Mouse (Mus musculus) NIH3T3 (cell line): Measurements from ENCODE around the gene Lmna.

Experiments
- DNase-seq: peaks from one replicate; pipeline ENCODE4 v3.0.0-alpha.2; 2012; ENCODE audit warnings: low read depth

Gene Lmna

DNA sequence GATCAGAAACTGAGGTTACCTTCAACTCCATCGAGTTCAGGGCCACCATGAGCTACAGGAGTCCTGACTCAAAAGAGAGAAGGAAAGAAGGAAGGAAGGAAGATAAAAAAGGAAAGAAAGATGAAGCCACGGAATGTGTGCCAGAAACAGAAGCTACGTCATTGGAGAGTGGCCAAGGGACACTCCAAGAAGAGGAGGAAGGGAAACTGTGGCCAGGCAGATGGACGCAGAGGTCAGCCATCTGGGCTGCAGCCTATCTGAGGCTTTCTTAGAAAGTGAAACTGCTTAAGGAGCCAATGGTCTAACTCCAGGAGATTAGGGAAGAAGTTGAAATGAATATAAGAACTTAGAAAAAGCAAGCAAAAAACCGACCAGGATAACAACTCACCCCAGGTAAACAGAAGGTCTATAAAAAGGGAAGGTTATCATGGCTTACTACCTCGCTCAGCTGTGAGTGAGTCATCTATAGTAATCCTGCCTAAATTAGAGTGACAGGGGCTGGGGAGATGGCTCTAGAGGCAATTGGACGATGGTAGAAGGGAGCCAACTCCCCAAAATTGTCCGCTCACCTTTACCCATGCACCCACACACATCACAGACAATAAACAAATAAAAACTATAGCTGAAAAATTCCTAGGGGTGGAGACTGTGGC, 63.2 kb downstream of the Lmna start:
- DNase-seq, result peak; percentile 55

DNA sequence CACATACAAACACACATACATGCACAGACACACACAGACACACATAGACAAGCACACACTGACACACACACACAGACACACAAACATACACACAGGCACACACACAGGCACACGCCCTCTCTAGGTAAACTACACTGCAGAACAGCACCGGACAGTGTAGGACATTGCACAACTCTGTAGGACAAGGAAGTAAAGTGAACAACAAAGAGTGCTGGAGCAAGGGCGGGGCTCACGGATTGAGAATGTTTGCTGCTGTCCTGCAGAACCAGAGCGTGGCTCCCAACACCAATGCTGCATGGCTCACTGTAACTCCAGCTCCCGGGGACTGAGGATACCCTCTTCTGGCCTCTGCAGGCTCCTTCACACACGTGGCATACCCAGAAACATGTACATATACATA, 66.9 kb downstream of the Lmna start:
- DNase-seq, result peak; percentile 24

DNA sequence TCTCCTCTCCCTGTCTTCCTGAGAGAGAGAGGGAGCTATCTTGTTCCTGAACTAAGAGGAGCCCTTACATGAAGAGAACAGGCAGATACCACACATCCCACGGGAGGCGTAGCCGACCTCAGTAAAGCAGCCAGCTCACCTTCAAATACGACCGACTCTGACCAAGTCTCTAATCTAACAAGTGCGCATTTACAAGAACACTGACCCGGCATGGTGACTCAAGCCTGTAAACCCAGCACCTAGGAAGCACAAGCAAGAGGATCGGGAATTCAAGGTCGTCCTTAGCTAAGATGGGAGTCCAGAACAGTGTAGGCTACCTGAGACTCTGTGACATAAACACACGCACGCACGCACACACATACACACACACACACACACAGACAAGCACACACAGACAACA, 67.3 kb downstream of the Lmna start:
- DNase-seq, result no peak

DNA sequence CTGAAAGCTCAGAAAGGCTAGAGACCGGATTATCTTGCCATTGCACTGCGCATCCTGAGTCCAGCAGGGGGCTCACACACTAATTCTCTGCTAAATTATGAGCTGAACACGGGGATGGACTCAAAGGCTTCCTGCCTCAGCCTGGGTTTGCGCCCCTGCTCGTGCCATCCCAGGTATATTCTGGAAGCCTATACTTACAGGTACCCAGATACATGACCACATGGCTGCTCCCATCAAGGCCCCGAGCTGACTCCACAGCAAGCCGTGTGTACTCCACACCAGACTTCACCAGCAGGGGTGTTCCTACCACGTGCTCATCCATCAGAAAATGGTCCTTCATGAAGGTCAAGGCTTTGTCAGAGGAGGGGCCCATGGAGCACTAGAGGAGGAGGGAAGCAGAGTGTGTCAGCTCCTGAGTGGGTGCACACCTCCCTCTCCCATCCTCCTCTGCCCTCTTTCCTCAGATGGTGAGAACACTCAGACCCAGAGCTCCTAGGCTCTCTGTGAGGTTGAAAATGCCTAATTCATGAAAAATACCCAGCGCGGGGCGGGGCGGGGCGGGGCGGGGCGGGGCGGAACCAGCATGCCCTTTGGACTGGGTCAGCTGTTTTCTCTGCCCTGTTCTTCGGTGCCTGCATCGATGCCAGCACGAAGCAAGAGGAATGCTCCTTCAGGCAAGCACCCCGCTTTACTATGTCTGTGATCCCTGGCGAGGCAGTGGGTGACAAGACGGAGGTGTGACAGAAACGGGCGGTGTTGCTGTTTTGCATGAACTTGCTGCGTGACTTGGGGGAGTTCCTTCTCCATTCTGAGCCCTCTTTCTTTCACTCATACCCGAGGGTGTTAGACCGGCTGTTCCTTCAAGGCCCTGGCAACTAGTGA, 69.0 kb downstream of the Lmna start:
- DNase-seq, result peak; percentile 75

DNA sequence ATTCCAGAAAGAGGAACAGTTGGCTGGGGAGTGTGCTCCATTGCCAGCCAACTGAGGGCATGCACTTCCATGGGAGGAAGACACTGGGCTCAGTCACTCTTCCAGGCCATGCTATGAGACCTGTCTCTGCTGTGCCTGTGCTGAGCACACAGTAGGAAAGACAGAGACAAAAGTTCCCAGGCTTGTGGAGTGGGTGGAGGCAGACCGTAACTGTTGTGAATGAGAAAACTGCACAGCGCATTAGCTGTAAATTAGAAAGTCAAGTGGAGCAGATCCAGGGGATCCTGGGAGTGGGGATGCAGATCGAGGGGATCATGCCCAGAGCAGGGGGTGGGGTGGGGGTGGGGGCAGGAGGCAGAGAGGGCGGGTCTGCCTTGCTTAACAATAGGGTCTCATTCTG, 70.2 kb downstream of the Lmna start:
- DNase-seq, result no peak

DNA sequence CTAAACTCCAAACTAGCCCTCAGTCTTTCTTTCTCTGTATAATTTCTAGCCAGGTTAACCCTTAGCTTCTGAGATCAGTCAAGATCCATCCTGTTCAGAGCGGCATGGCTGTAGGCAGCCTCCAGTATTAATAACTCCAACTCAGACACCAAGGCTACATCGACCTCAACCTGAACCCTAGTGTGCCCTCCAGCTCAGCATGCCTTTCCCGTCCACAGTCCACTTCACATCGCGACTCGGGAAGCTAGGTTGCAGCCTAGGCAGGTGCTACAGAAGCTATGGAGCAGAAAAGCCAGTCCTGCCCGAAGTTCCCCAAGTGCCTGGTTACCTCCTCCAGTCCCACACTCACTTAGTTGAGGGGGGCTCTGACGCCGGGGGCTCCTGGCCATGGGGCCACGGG, 72.3 kb downstream of the Lmna start:
- no peak for DNase-seq

DNA sequence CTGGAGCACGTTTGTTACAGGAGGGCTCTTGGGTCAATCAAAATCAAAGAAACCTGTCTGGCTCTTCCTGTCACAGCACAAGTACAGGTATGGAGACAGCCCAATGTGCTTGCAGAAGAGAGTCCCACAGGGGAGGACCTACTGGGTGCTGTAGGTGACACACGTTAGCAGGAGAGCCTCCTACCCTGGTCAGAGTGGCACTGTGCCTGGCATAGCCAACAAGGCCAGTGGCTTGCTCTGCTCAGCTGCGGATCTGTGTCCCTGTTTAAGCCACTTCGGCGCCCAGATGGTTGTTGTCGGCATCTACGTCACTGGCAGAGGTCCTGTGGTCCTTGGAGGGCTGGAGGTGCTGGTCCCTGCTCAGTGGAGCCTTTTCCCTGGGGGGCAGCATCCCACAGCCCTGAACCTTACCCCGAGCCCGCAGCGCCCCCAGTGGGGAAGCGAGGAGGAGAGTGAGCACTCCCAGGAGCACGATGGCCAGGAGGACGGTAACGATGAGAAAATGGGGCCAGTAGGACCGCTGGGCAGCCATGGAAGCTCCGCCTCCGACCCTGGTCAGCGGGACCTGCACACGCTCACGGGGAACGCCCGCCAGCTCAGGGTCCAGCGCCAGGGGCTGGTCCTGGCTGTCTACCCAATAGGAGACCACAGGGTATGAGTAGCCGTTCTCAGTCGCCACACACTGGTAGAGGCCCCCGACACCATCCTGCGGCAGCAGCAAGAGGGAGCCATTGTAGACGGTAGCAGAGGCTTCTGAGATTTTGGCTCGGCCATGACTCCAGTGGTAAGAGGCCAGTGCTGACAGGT, 73.2 kb downstream of the Lmna start:
- DNase-seq, result peak; percentile 57

DNA sequence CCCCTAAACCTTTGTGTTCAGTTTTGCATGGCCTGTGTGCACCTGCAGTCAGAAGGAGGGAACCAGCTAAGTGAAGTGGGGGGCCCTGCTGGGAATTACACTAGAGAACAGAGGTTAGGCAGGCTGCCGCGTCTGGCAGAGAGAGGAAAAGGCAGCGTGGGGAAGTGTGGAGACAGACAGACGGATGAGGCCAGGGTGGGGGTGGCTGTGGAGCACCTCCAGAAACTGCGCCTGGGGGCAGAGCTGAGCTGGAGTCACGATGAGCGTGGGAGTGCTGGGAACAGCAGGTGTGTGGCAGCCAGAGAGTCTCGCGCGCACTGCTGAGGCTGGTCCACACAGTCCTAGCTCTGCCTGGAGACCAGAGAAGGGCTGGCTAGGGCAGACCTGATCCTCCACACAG, 74.2 kb downstream of the Lmna start:
- DNase-seq, result no peak
